Mouse (Mus musculus): ENCODE data around the gene Nsun3. TPM values are rescaled to one million over a fixed set of nuclear protein-coding genes. Genes with fewer than 3 reads are reported as not detected.

Nsun3 gene
- polyA plus RNA-seq, 1 experiment: 10.1 TPM

- no peaks in the 10 kb centered on the region for H3K4me1 ChIP-seq (ENCODE audit: control insufficient read depth, insufficient read depth, low read length)
- no peak for TF ChIP-seq CTCF (IDR thresholded peaks at IDR 0.05; ENCODE audit: extremely low read depth, insufficient read depth, low read length)
- TF ChIP-seq POLR2A (IDR thresholded peaks at IDR 0.05; ENCODE audit: extremely low read depth, insufficient read depth, low read length): no peak
- H3K4me3 ChIP-seq (ENCODE audit: insufficient read depth, low read length): no peak overlapping the region
- no peak overlapping the region for H3K27ac ChIP-seq (ENCODE audit: insufficient read depth, low read length)
Measured at GRCm38 (mm10) chr16:62685494-62685893, 101.1 kb downstream of the Nsun3 start.

Other genes starting within 250 kb of the Nsun3 start
- gene Stx19, start 27.9 kb upstream of the Nsun3 start, polyA plus RNA-seq (2012; rRNA removed): not detected in 2 replicates
- gene Arl13b, start 60.2 kb upstream of the Nsun3 start, polyA plus RNA-seq (2012; rRNA removed): 11.4 and 13.4 TPM in 2 replicates
- gene Pros1, start 67.5 kb upstream of the Nsun3 start, polyA plus RNA-seq (2012; rRNA removed): 9.4 and 9.6 TPM in 2 replicates